Mouse (Mus musculus): ENCODE data around the gene AK157302.
"Not testable (repeated sequence)": the region's sequence is repeated elsewhere in the genome, so short reads cannot be mapped to it uniquely, and the experiment has no call there.

Gene AK157302

GRCm38 (mm10) chr13:21495080-21495479 is at the start of gene AK157302:
Gene AK157302 (plus strand): TSS chr13:21495223.
- DNase-seq, result peak; percentile 14 to 28

GRCm38 (mm10) chr13:21446796-21447195 is 48.2 kb upstream of the AK157302 start:
- DNase-seq, result no peak

GRCm38 (mm10) chr13:21447856-21448614 is 47.0 kb upstream of the AK157302 start:
- DNase-seq, result no peak

- DNase-seq, result no peak
Measured at GRCm38 (mm10) chr13:21453042-21453441, 42.0 kb upstream of the AK157302 start.

- DNase-seq, result peak; percentile 85 to 90
Measured at GRCm38 (mm10) chr13:21453449-21453848, 41.6 kb upstream of the AK157302 start, which contains the start of gene Zscan26. Gene Zscan26 (minus strand): TSS chr13:21453730.

- no peak for DNase-seq
Measured at GRCm38 (mm10) chr13:21454133-21454532, 40.9 kb upstream of the AK157302 start.

- DNase-seq, result peak; percentile 22 to 32
Measured at GRCm38 (mm10) chr13:21456347-21456746, 38.7 kb upstream of the AK157302 start.

GRCm38 (mm10) chr13:21462516-21462915 is 32.5 kb upstream of the AK157302 start:
- DNase-seq, result not testable (repeated sequence)

- no peak for DNase-seq
Measured at GRCm38 (mm10) chr13:21467336-21467735, 27.7 kb upstream of the AK157302 start.

- peak; percentile 82 to 89 for DNase-seq
Measured at GRCm38 (mm10) chr13:21468061-21469019, 26.7 kb upstream of the AK157302 start, which contains the start of gene Nkapl. Gene Nkapl (minus strand): TSS chr13:21468509.

- DNase-seq, result no peak
Measured at GRCm38 (mm10) chr13:21469097-21469496, 25.9 kb upstream of the AK157302 start.

- DNase-seq, result no peak
Measured at GRCm38 (mm10) chr13:21472427-21472826, 22.6 kb upstream of the AK157302 start.

- DNase-seq, result peak; percentile 80 to 85
Measured at GRCm38 (mm10) chr13:21478759-21479670, 16.0 kb upstream of the AK157302 start, which contains the start of the genes Zkscan4 and Gm10065. Gene Zkscan4 (plus strand): TSS chr13:21478907. Gene Gm10065 (minus strand): TSS chr13:21479441.

- DNase-seq, result no peak
Measured at GRCm38 (mm10) chr13:21486881-21487280, 8.1 kb upstream of the AK157302 start.

- no peak for DNase-seq
Measured at GRCm38 (mm10) chr13:21492847-21493246, 2.2 kb upstream of the AK157302 start.

- not testable (repeated sequence) for DNase-seq
Measured at GRCm38 (mm10) chr13:21501182-21501581, 6.2 kb downstream of the AK157302 start, which contains the start of gene Gm11273. Gene Gm11273 (minus strand): TSS chr13:21501418.

GRCm38 (mm10) chr13:21502296-21502695 is 7.3 kb downstream of the AK157302 start:
- no peak for DNase-seq

GRCm38 (mm10) chr13:21506221-21506649 is 11.2 kb downstream of the AK157302 start:
- peak; percentile 89 to 92 for DNase-seq

GRCm38 (mm10) chr13:21530136-21530535 is 35.1 kb downstream of the AK157302 start:
- no peak for DNase-seq

GRCm38 (mm10) chr13:21530781-21531201 is 35.8 kb downstream of the AK157302 start, which contains the start of gene Zkscan8:
Gene Zkscan8 (minus strand): TSS chr13:21531120.
- peak; percentile 92 to 94 for DNase-seq

- DNase-seq, result no peak
Measured at GRCm38 (mm10) chr13:21542708-21543107, 47.7 kb downstream of the AK157302 start, which contains the start of gene Olfr1366. Gene Olfr1366 (minus strand): TSS chr13:21542808.
